Mouse (Mus musculus) brain, embryonic 18.5 days (tissue): ENCODE measurements around the gene Vwce.

Source experiments
- DNase-seq: peaks from one replicate; pipeline ENCODE4 v3.0.0-alpha.2; 2012; ENCODE audit warnings: low read depth, low spot score

Gene Vwce

GRCm38 (mm10) chr19:10714682-10715475, 80.9 kb downstream of the Vwce start:
- no peak for DNase-seq

GRCm38 (mm10) chr19:10715476-10715875, 81.5 kb downstream of the Vwce start:
- DNase-seq, result no peak
